Mouse (Mus musculus) adrenal gland, adult (tissue): ENCODE data around the gene Rpusd2.

ENCODE experiments used
- DNase-seq, 2 experiments: peaks; one replicate each; pipeline ENCODE4 v3.0.0; 2022 to 2023; ENCODE audit warnings: low spot score in 1 of 2; ENCODE audit not compliant: inconsistent age in 2 of 2

Rpusd2 gene

GRCm38 (mm10) chr2:119028941-119029551 lies 5.5 kb upstream of the Rpusd2 start, which contains the start of gene Ccdc32:
Ccdc32 (minus strand) TSS chr2:119029393.
- peak; percentile 94 to 98 for DNase-seq

- no peak for DNase-seq
Observed at GRCm38 (mm10) chr2:119032191-119032590, 2.4 kb upstream of the Rpusd2 start.

- no peak for DNase-seq
Observed at GRCm38 (mm10) chr2:119035397-119035745, 781 bp downstream of the Rpusd2 start.

GRCm38 (mm10) chr2:119040882-119041281 lies 6.3 kb downstream of the Rpusd2 start:
- peak in 1 of 2 experiments; percentile 63 for DNase-seq

- DNase-seq = no peak
Observed at GRCm38 (mm10) chr2:119045163-119045562, 10.6 kb downstream of the Rpusd2 start.

GRCm38 (mm10) chr2:119046649-119047611 lies 12.3 kb downstream of the Rpusd2 start, which contains the start of gene Knl1:
Knl1 (plus strand) TSS chr2:119047119.
- DNase-seq = peak; percentile 94 to 100

- no peak for DNase-seq
Observed at GRCm38 (mm10) chr2:119047849-119048248, 13.3 kb downstream of the Rpusd2 start.

GRCm38 (mm10) chr2:119050132-119050650 lies 15.6 kb downstream of the Rpusd2 start:
- DNase-seq = no peak

- DNase-seq = no peak
Observed at GRCm38 (mm10) chr2:119060139-119060538, 25.5 kb downstream of the Rpusd2 start.

- no peak for DNase-seq
Observed at GRCm38 (mm10) chr2:119072397-119072796, 37.8 kb downstream of the Rpusd2 start.

GRCm38 (mm10) chr2:119086156-119086555 lies 51.6 kb downstream of the Rpusd2 start:
- no peak for DNase-seq
